Mouse (Mus musculus) gastrocnemius, adult 18-20 months (tissue): ENCODE measurements at regions not wholly inside any gene's neighbourhood (a gene's known extent, or its start where the extent isn't known, plus 50 kb on each side); places are given as distances from the start of the nearest gene placed in this dataset.

Experiments
- DNase-seq: peaks from one replicate; pipeline ENCODE4 v3.0.0; 2021; ENCODE audit warnings: low spot score

DNA sequence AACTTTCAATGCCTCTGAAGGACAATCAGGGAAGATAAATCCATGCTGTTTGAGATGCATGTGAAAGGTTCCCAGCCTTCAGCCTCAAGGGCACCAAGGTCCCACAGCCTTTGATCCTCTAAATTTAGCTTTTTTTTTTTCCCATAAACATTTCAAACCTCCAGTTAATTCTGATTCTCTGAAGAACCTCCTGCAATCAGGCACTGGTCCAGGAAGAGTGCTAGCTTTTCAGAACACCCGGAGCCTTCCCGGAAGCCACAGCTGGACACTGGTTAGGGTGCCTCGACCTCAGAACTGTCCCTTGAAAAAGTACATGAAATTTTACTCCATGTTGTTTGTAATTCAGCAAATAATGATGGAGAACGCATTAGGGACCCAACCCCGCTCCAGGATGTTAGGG, 348.9 kb downstream of the Prdm2 start:
- no peak for DNase-seq

- DNase-seq: no peak
These were observed 352.4 kb downstream of the Prdm2 start for GRCm38 (mm10) chr4:142860441-142860840.

DNA sequence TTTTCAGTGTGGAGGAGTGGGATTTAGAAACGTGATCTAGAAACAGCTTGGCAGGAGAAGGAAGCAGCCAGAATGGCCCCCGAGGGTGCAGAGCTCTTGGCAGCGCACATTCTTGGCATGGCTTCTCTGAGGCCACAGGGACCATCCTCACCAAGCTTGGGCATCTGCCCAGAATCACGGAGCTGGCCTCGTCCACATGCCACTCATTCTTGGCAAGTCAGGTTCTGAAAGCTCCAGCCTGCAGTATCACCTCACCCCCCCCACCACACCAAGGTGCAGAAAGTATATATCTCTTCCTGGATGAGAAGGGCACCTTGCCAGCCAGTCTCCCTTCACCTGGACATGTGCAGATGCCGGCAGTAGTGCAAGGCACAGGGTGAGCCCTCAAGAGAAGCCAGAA, 356.2 kb downstream of the Prdm2 start:
- no peak for DNase-seq

GRCm38 (mm10) chr4:142855635-142856034, 357.2 kb downstream of the Prdm2 start:
- DNase-seq: no peak

DNA sequence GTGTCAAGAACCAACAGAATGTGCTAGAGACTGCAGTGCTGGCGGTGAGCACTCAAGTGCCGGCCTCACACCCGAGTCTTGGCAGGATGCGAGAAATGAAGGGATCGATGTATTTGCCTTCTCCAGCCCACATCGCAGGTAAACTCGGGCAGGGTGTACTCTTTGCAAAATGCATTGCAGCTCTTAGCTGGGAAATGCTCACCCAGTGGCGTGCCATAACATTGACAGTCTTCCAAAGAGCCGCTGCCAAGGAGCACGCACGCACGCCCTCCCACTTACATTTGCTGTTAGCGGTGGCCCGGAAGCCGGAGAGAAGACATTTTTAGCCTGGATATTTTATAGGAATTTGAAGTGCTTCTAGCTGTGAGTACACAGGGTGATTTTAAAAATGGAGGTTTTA, 358.9 kb downstream of the Prdm2 start:
- no peak for DNase-seq

DNA sequence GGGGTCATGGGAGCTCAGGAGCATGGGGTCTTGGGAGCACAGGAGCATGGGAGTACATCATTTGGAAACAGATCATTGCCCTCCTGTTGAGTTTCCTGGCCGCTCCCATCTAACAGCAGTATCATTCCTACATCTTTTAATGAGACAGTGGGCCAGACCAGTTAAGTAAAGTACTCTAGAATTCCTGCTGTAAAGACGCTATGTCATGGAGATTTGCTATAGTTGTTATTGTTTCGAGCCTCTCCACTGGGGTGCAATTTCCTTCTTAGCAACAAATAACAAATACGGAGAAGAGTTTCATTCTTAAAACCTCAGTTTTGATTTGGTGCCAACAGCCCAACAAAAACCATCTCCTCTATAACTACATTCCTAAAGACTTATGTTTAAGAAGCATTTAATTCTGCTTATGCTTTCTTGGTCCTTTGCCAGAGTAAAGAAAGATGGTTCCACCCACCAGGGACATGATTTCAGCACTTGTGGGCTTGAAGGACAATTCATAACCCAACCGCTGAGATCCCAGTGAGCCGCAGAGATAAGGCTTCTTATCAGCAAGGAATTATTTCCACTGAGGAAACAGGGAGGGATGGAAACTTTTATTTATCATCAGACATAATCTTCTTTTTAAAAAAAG, 367.6 kb downstream of the Prdm2 start:
- no peak for DNase-seq

- no peak for DNase-seq
These were observed 373.3 kb downstream of the Prdm2 start for GRCm38 (mm10) chr4:142839540-142839939.

- no peak for DNase-seq
These were observed 374.3 kb downstream of the Prdm2 start for GRCm38 (mm10) chr4:142838363-142838964.

DNA sequence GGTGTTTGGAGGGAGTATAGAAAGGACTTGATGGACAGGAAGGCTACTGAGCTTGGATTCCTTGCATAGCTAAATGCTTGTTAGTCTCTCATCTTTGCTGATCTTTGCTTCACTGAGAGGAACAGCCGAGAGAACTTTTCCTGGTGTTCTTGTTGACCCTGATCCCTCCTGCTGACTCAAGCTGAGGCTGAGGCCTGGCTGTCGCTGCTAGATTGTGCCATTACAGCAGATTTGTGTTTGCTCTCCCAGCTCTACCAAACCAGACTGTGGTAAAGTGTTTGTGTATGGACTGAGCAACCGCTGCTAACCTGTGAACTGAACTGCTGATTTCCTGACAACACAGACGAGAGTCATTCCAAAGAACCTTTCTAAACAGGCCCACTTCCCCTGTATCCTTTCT, 375.2 kb downstream of the Prdm2 start:
- no peak for DNase-seq

DNA sequence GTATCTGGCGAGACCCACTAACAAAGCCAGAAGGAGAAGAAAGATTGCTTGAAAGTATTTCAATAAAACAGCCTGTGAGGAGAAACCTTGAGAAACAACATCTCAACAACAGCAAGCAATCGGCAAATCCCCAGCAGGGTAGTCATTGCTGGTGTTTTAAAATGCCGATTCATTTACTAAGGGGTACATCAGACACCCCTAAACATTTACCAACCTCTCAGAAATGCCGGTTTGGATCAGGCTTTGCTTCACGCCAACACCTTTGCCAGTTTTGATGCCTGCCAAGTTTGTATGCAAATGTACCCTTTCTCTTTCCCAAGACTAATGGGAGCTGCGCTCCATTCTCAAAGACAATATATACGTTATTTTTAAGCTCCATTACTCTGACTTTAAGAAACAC, 383.1 kb downstream of the Prdm2 start:
- DNase-seq: no peak

DNA sequence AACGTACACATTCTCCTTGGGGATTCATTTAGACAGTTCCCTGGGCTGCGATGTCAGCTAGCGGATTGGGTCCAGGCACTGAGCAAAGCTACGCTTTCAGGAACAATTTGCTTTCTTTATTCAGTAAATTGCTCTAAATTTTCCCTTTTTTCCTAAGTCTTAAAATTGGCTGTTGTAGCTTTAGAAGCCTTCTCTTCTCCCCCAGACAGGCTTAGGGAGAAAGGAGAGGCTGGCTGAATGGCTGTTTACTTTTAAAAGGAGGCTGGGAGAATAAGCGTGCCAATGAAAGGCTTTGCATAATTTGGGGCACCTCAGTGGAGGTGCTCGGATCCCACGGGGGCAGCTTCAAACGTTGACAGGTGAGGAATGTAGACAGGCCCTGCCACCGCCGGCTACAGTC, 383.8 kb downstream of the Prdm2 start:
- DNase-seq: no peak

- DNase-seq: peak; percentile 7
These were observed 386.4 kb downstream of the Prdm2 start for GRCm38 (mm10) chr4:142826250-142826893.

GRCm38 (mm10) chr4:142825786-142826185, 387.0 kb downstream of the Prdm2 start:
- no peak for DNase-seq

GRCm38 (mm10) chr4:142818440-142818839, 394.4 kb downstream of the Prdm2 start:
- DNase-seq: no peak

GRCm38 (mm10) chr4:142816986-142817385, 395.8 kb downstream of the Prdm2 start:
- no peak for DNase-seq

GRCm38 (mm10) chr4:142803819-142804218, 409.0 kb downstream of the Prdm2 start:
- DNase-seq: no peak

GRCm38 (mm10) chr4:142799291-142799690, 413.5 kb downstream of the Prdm2 start:
- no peak for DNase-seq

GRCm38 (mm10) chr4:142798834-142799233, 414.0 kb downstream of the Prdm2 start:
- no peak for DNase-seq

DNA sequence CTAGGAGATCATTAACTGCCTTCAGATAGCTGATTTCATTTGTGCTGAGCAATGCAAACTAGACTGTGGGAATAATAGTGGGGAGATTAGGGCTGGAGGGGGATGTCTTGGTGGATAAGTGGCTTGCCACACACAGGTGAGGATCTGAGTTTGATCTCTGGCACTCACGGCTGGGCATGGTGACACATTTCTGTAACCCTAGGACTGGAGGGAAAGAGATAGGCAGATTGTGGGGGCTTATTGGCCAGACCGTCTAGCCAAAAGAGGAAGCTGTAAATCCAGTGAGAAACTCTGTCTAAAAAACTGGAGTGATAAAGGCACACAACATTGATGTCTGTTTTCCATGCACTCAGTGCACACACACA, 420.2 kb downstream of the Prdm2 start:
- DNase-seq: no peak

DNA sequence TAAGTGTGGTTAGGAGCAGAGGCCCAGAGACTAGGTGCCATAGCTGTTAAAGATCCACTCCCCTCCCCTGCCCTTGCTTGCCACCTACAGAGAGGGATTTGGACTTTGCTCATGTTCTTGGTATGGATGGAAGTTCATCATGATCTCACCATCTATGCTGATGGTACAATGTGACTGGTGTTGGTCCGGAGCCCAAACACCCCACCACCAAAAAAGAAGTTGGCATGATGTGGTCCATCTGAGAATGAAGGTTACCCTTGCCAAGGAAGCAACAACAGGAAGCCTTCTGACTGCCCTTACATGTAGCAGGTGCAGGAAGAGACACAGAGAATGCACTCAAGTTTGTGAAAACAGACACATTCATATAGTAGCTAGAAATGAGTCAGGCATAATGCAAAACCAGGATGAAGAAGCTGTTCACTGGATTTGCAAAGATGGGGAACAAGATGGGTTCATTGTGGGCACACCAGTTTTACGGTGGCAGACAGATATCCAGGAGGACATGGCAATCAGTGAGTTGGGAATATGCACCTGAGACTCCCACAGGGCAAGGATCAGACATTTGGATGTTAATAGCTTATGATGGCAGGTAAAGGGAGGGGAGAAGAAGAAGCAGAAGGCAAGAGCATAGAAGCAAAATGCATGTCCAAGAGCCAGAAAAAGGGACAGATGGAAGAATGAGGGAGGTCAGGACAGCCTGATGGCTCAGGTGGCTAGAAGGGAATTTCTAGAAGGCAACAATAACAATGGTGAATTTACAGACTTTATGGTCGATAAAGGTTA, 420.8 kb downstream of the Prdm2 start:
- no peak for DNase-seq

- DNase-seq: no peak
These were observed 423.7 kb downstream of the Prdm2 start for GRCm38 (mm10) chr4:142789048-142789447.

- DNase-seq: peak; percentile 15
These were observed 427.4 kb downstream of the Prdm2 start for GRCm38 (mm10) chr4:142785386-142785785.
